Mouse (Mus musculus) heart, postnatal 4 days (tissue): ENCODE data around the gene Dcbld2. TPM values are rescaled to one million over a fixed set of nuclear protein-coding genes. Genes with fewer than 3 reads are reported as not detected.
A peak's percentile ranks its signal among the peaks of the same experiment; 100 is the strongest.

ENCODE experiments used
- DNase-seq: peaks from one replicate; pipeline ENCODE4 v3.0.0; 2021
- total RNA-seq, 2 experiments: library from RNA; stranded (reverse); gene quantifications; 2 replicates each; pipeline ENCODE4 v1.2.3; 2021

Dcbld2 gene
- total RNA-seq, result 10 to 100 TPM; 36.3 to 38.7 TPM

- peak; percentile 98 for DNase-seq
Measured at GRCm38 (mm10) chr16:58408062-58408486, at the start of gene Dcbld2. Dcbld2 (plus strand) TSS chr16:58408443.

GRCm38 (mm10) chr16:58377170-58377569 is 31.1 kb upstream of the Dcbld2 start:
- DNase-seq, result no peak

- DNase-seq, result no peak
Measured at GRCm38 (mm10) chr16:58377756-58378503, 30.3 kb upstream of the Dcbld2 start.

- DNase-seq, result no peak
Measured at GRCm38 (mm10) chr16:58386241-58386757, 21.9 kb upstream of the Dcbld2 start.

- DNase-seq, result no peak
Measured at GRCm38 (mm10) chr16:58389143-58389755, 19.0 kb upstream of the Dcbld2 start.

GRCm38 (mm10) chr16:58393036-58393435 is 15.2 kb upstream of the Dcbld2 start:
- no peak for DNase-seq

GRCm38 (mm10) chr16:58394156-58394555 is 14.1 kb upstream of the Dcbld2 start:
- no peak for DNase-seq

GRCm38 (mm10) chr16:58398604-58399003 is 9.6 kb upstream of the Dcbld2 start:
- DNase-seq, result no peak

- no peak for DNase-seq
Measured at GRCm38 (mm10) chr16:58401079-58401478, 7.2 kb upstream of the Dcbld2 start.

- DNase-seq, result no peak
Measured at GRCm38 (mm10) chr16:58404665-58405064, 3.6 kb upstream of the Dcbld2 start.

- no peak for DNase-seq
Measured at GRCm38 (mm10) chr16:58405271-58405670, 3.0 kb upstream of the Dcbld2 start.

- peak; percentile 38 for DNase-seq
Measured at GRCm38 (mm10) chr16:58408487-58409281, 441 bp downstream of the Dcbld2 start.

GRCm38 (mm10) chr16:58409825-58410224 is 1.6 kb downstream of the Dcbld2 start:
- no peak for DNase-seq

GRCm38 (mm10) chr16:58414801-58415200 is 6.6 kb downstream of the Dcbld2 start:
- no peak for DNase-seq

GRCm38 (mm10) chr16:58415500-58415899 is 7.3 kb downstream of the Dcbld2 start:
- DNase-seq, result no peak

- DNase-seq, result peak; percentile 54
Measured at GRCm38 (mm10) chr16:58421696-58422354, 13.6 kb downstream of the Dcbld2 start.

GRCm38 (mm10) chr16:58430246-58430645 is 22.0 kb downstream of the Dcbld2 start:
- DNase-seq, result no peak

GRCm38 (mm10) chr16:58432384-58432783 is 24.1 kb downstream of the Dcbld2 start:
- no peak for DNase-seq

GRCm38 (mm10) chr16:58444735-58445134 is 36.5 kb downstream of the Dcbld2 start:
- DNase-seq, result no peak

- DNase-seq, result no peak
Measured at GRCm38 (mm10) chr16:58446281-58447259, 38.3 kb downstream of the Dcbld2 start.

- DNase-seq, result no peak
Measured at GRCm38 (mm10) chr16:58449073-58449472, 40.8 kb downstream of the Dcbld2 start.
